Mouse (Mus musculus) midbrain, postnatal 0 days (tissue): ENCODE measurements around the gene 1300017J02Rik. TPM values are rescaled to one million over a fixed set of nuclear protein-coding genes. Genes with fewer than 3 reads are reported as not detected.

Experiments used
- ATAC-seq: fragments of 200-750 bp; cut with Nextera tagmentation; 2 replicates; pipeline ENCODE4 v1.8.0; 2017; ENCODE audit warnings: moderate number of reproducible peaks, mild to moderate bottlenecking, moderate TSS enrichment, moderate library complexity; ENCODE audit not compliant: low FRiP score
- DNase-seq: peaks from one replicate; pipeline ENCODE4 v3.0.0-alpha.2; 2015; ENCODE audit warnings: low spot score
- H3K27ac ChIP-seq: fragments of 300-500 bp; sonication (generic); 2 replicates; pipeline ENCODE4 v1.5.1; 2014; ENCODE audit warnings: low read depth, mild to moderate bottlenecking, low read length, mixed read lengths
- H3K27me3 ChIP-seq: fragments of 300-500 bp; sonication (generic); 2 replicates; pipeline ENCODE4 v1.6.1; 2014; ENCODE audit warnings: low read length, control low read depth, mixed read lengths; ENCODE audit not compliant: insufficient read depth
- H3K36me3 ChIP-seq: fragments of 300-500 bp; sonication (generic); 2 replicates; pipeline ENCODE4 v1.6.1; 2014; ENCODE audit warnings: low read length, control low read depth, mixed read lengths; ENCODE audit not compliant: insufficient read depth
- H3K4me1 ChIP-seq: fragments of 300-500 bp; sonication (generic); 2 replicates; pipeline ENCODE4 v1.6.1; 2014; ENCODE audit warnings: mild to moderate bottlenecking, control low read depth, antibody characterized with exemption, low read length, mixed read lengths; ENCODE audit not compliant: insufficient read depth
- H3K4me2 ChIP-seq: fragments of 300-500 bp; sonication (generic); 2 replicates; pipeline ENCODE4 v1.6.1; 2014; ENCODE audit warnings: low read depth, mild to moderate bottlenecking, low read length, mixed read lengths; ENCODE audit not compliant: poor library complexity, severe bottlenecking
- H3K4me3 ChIP-seq: fragments of 300-500 bp; sonication (generic); 2 replicates; pipeline ENCODE4 v1.5.1; 2014; ENCODE audit warnings: low read depth, mild to moderate bottlenecking, low read length, moderate library complexity
- H3K9ac ChIP-seq: fragments of 300-500 bp; sonication (generic); replicated peaks from 2 replicates; pipeline ENCODE4 v1.6.1; 2014; ENCODE audit warnings: mild to moderate bottlenecking, low read length, moderate library complexity, mixed read lengths; ENCODE audit not compliant: poor library complexity, severe bottlenecking
- H3K9me3 ChIP-seq: fragments of 300-500 bp; sonication (generic); 2 replicates; pipeline ENCODE4 v1.6.1; 2016; ENCODE audit warnings: low read length, control low read depth
- CTCF ChIP-seq: IDR thresholded peaks from 2 replicates; pipeline ENCODE4 v1.5.1; 2016; ENCODE audit warnings: antibody characterized with exemption, mild to moderate bottlenecking
- WGBS: fragments of 180-500 bp; shearing (Covaris S2); extraction: QIAGEN DNeasy Blood & Tissue Kit; methylation state at CpG from one replicate; pipeline ENCODE4 v1.1.7; 2014; 5-methylcytosine and 5-hydroxymethylcytosine counted together
- polyA plus RNA-seq: library from polyadenylated mRNA; unstranded; fragments of >200 nt; fragmentation: Nextera tagmentation; extraction: Ambion mirVana; gene quantifications from 2 replicates; pipeline ENCODE4 v1.2.1, GENCODE M21; 2015
- total RNA-seq: library from RNA; depleted of rRNA; stranded (reverse); fragments of >200 nt; gene quantifications from 2 replicates; pipeline ENCODE4 v1.2.3, GENCODE M21; 2014; rRNA removed

Gene 1300017J02Rik
- total and polyA plus RNA-seq, 2 experiments from 2014 or later = 0.27 to 0.56 TPM

DNA sequence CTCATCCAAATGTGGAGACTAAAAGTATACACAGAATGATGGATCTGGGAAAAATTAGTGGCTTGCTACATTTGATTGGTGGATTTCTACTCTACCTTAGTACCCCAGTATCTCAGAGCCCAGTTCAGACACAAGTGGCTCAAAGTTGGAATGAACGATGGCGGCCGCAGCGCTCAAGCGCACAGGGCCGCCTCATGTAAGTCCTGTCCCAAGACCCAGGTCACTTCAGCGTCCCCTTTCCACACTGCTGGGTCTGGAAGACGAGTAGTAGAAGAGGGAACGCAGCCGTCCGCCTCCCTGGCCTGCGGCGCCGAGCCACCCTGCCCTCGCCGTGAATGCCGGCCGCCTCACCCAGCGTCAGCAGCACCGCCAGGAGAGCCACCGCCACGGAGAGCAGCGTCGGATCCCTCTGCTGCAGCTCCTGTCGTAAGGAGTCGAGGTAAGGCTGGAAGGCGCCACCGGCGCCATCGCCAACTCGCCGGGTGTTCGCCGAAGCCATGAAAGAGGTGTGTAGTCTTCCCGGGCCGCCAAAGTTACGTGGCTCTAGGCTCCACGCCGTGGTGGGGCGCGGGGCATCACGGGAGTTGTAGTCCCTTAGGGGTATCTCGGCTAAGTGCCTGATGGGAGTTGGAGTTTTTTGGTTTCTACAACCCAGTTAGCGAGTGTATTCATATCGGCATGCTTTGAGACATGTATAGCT, 103.2 kb downstream of the 1300017J02Rik start, which contains the start of gene Srprb:
Gene Srprb, minus strand, starts transcription at position 577 of the 700 bp plus-strand sequence.
- under 1% methylated on average over 45 of the region's 45 CpGs for WGBS
- no peaks in the 10 kb centered on the region for H3K4me1 ChIP-seq
- peaks cover 10% of the 10 kb centered on the region; the same call in 1 of the 2 replicates for H3K36me3 ChIP-seq
- peak within 1 kb of the TSS; percentile 53; the same call in 1 of the 2 replicates for H3K27ac ChIP-seq
- no peaks in the 10 kb centered on the region for H3K9me3 ChIP-seq
- ATAC-seq = peak; percentile 97
- peak within 1 kb of the TSS; percentile 44 for H3K9ac ChIP-seq
- peak within 1 kb of the TSS; percentile 51 for H3K4me3 ChIP-seq
- no peaks in the 10 kb centered on the region for H3K27me3 ChIP-seq
- peak; percentile 96 for DNase-seq
- TF ChIP-seq CTCF = no peak
- H3K4me2 ChIP-seq = peak within 1 kb of the TSS; percentile 63

Other genes with a start within 250 kb of the 1300017J02Rik start
- 228 and 249 TPM in 2 replicates for gene Rab6b, start 193.3 kb downstream of the 1300017J02Rik start, total RNA-seq
- 157 and 162 TPM in 2 replicates for gene Rab6b, start 193.3 kb downstream of the 1300017J02Rik start, polyA plus RNA-seq
- gene Srprb, start 102.9 kb downstream of the 1300017J02Rik start, total RNA-seq = 50.7 and 52.5 TPM in 2 replicates
- 44.5 and 49.7 TPM in 2 replicates for gene Srprb, start 102.9 kb downstream of the 1300017J02Rik start, polyA plus RNA-seq
- 3.0 TPM in 1 of 2 replicates, not detected in the other for gene Gm20425, start 74.8 kb downstream of the 1300017J02Rik start, total RNA-seq
- 2.1 and 4.5 TPM in 2 replicates for gene Gm20425, start 74.8 kb downstream of the 1300017J02Rik start, polyA plus RNA-seq
- 14.2 and 29.9 TPM in 2 replicates for gene Trf, start 74.6 kb downstream of the 1300017J02Rik start, total RNA-seq
- 22.5 and 22.7 TPM in 2 replicates for gene Trf, start 74.6 kb downstream of the 1300017J02Rik start, polyA plus RNA-seq
- gene Topbp1, start 133 bp upstream of the 1300017J02Rik start, total RNA-seq = 16.9 and 23.8 TPM in 2 replicates
- 10.0 and 11.5 TPM in 2 replicates for gene Topbp1, start 133 bp upstream of the 1300017J02Rik start, polyA plus RNA-seq
- gene Cdv3, start 60.8 kb upstream of the 1300017J02Rik start, total RNA-seq = 102 and 128 TPM in 2 replicates
- gene Cdv3, start 60.8 kb upstream of the 1300017J02Rik start, polyA plus RNA-seq = 84.2 and 87.1 TPM in 2 replicates
- 1.2 and 1.8 TPM in 2 replicates for gene Bfsp2, start 175.3 kb upstream of the 1300017J02Rik start, total RNA-seq
- 3.0 and 3.3 TPM in 2 replicates for gene Bfsp2, start 175.3 kb upstream of the 1300017J02Rik start, polyA plus RNA-seq